Mouse (Mus musculus): ENCODE data around the gene Car5a.

- TF ChIP-seq POLR2A (IDR thresholded peaks at IDR 0.05; ENCODE audit: borderline replicate concordance, low read depth, low read length) (no peak), CTCF (IDR thresholded peaks at IDR 0.05; ENCODE audit: low read depth, low read length) (no peak)
Measured at GRCm38 (mm10) chr8:121944831-121945230, at the start of gene Car5a.

All from bone marrow macrophage, adult 2 months (primary cell).